Mouse (Mus musculus) liver, adult 2 months (tissue): ENCODE measurements around the gene Muc13. TPM values are rescaled to one million over a fixed set of nuclear protein-coding genes. Genes with fewer than 3 reads are reported as not detected.

Experiments used
- DNase-seq: peaks from one replicate; pipeline ENCODE4 v3.0.0-alpha.2; 2011; ENCODE audit warnings: low read depth, low spot score; ENCODE audit errors: extremely low read depth
- H3K27ac ChIP-seq: fragments of 200-500 bp; replicated peaks from 2 replicates; pipeline ENCODE4 v1.5.1; 2012; ENCODE audit warnings: low read depth, mild to moderate bottlenecking, control low read depth, inconsistent platforms, low read length; ENCODE audit not compliant: insufficient read depth
- H3K27me3 ChIP-seq: fragments of 200-500 bp; 2 replicates; pipeline ENCODE4 v1.6.1; 2012; ENCODE audit warnings: mild to moderate bottlenecking, moderate library complexity, low read length, inconsistent platforms; ENCODE audit not compliant: control insufficient read depth, insufficient read depth
- H3K36me3 ChIP-seq: fragments of 200-500 bp; 2 replicates; pipeline ENCODE4 v1.6.1; 2012; ENCODE audit warnings: low read length, inconsistent platforms; ENCODE audit not compliant: control insufficient read depth, insufficient read depth
- H3K4me1 ChIP-seq: fragments of 200-500 bp; 2 replicates; pipeline ENCODE4 v1.6.1; 2011; ENCODE audit warnings: low read length; ENCODE audit not compliant: control insufficient read depth, insufficient read depth
- H3K4me3 ChIP-seq: fragments of 200-500 bp; 2 replicates; pipeline ENCODE4 v1.5.1; 2011; ENCODE audit warnings: low read depth, mild to moderate bottlenecking, control low read depth, low read length, moderate library complexity; ENCODE audit not compliant: insufficient read depth
- H3K79me2 ChIP-seq: fragments of 200-500 bp; 2 replicates; pipeline ENCODE4 v1.6.1; 2012; ENCODE audit warnings: inconsistent platforms, mild to moderate bottlenecking, low read length, moderate library complexity; ENCODE audit not compliant: control insufficient read depth, insufficient read depth
- H3K9ac ChIP-seq: fragments of 200-500 bp; 2 replicates; pipeline ENCODE4 v1.6.1; 2012; ENCODE audit warnings: low read depth, mild to moderate bottlenecking, control low read depth, inconsistent platforms, low read length
- CTCF ChIP-seq: fragments of 200-500 bp; IDR thresholded peaks from 2 replicates; pipeline ENCODE4 v1.5.1; 2011; ENCODE audit warnings: low read depth, low read length, control low read depth
- POLR2A ChIP-seq: fragments of 200-500 bp; IDR thresholded peaks from 2 replicates; pipeline ENCODE4 v1.6.1; 2011; ENCODE audit warnings: low read length, control low read depth; ENCODE audit not compliant: insufficient read depth; ENCODE audit errors: extremely low read depth
- WGBS: fragments of 180-500 bp; shearing (Covaris S2); methylation state at CpG from one replicate; pipeline ENCODE4 v1.1.7; 2018; 5-methylcytosine and 5-hydroxymethylcytosine counted together
- polyA plus RNA-seq: library from polyadenylated mRNA; depleted of rRNA; stranded (reverse); fragments of >200 nt; gene quantifications from 2 replicates; pipeline ENCODE4 v1.2.3, GENCODE M21; 2012
- total RNA-seq: library from RNA; depleted of rRNA; stranded (reverse); fragments of >200 nt; gene quantifications from 2 replicates; pipeline ENCODE4 v1.2.3, GENCODE M21; 2014

Muc13 gene
- total and polyA plus RNA-seq, 2 experiments, result 0.65 TPM; not detected in 1

DNA sequence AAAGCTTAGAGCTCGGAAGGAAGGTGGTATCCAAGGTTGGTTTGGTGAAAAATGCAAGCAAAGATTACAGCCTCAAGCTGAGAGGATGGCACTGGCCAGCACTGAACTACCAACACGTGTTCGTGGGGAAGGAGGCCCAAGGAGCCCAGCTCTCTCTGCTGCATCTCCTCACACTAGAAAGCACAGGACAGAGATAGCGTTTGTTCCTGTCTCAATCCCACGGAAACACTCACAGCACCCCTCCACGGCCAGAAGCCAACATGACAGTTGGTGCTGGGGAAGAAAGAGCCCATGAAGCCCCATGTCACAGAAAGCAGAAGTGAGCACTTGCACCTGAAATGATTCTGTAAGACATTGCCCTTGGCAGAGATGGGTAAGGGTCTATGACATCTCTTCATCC is 37.4 kb upstream of the Muc13 start:
- no peak for DNase-seq
- TF ChIP-seq CTCF (no peak), POLR2A (no peak)
- Histone ChIP-seq H3K79me2 (no peaks in the 10 kb centered on the region), H3K4me1 (no peaks in the 10 kb centered on the region), H3K9ac (no peak overlapping the region), H3K27ac (no peak overlapping the region), H3K27me3 (no peaks in the 10 kb centered on the region), H3K36me3 (peaks cover 2% of the 10 kb centered on the region; the same call in 1 of the 2 replicates), H3K4me3 (no peak overlapping the region)
- 73% methylated on average over 6 of the region's 6 CpGs for WGBS

DNA sequence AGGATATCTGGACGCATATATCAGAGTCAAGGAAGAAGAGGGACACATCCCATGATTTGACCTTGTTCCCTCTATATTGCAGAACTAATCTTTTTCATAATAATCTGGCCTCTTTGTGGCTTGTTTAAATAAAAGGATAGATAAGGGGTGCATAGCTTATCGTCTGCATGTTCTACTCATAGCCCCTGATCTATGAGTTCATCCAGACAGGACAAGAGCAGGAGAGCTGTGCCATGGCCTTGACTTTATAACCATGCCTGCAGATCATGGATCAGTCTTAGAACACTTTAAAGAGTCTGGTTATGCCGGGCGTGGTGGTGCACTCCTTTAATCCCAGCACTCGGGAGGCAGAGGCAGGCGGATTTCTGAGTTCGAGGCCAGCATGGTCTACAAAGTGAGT is 34.6 kb upstream of the Muc13 start:
- 90% methylated on average over 7 of the region's 7 CpGs for WGBS
- Histone ChIP-seq H3K36me3 (peaks cover 3% of the 10 kb centered on the region; the same call in 1 of the 2 replicates), H3K27ac (no peak overlapping the region), H3K4me3 (no peak overlapping the region), H3K27me3 (no peaks in the 10 kb centered on the region), H3K9ac (no peak overlapping the region), H3K4me1 (no peaks in the 10 kb centered on the region; the same call in 1 of the 2 replicates), H3K79me2 (no peaks in the 10 kb centered on the region)
- no peak for DNase-seq
- TF ChIP-seq POLR2A, result no peak
- TF ChIP-seq CTCF, result no peak

DNA sequence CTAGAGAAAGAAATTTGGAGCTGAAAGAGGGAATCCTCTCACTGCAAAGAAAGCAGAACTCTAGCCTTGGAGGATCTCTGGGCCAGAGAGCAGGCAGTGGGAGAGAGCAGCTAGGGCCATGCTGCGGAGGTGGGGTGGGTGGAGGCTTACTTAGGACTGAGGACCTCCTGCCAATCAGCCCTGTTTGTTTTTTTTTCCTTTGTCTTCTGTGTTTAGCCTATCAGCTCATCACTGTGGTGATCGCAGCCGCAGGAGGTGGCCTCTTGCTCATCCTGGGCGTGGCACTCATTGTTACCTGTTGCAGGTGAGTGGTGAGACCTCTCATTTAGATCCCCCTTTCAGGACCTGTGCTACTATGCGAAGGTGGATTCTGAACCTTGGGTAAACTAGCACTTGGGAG is 33.3 kb upstream of the Muc13 start:
- WGBS, result 92% methylated on average over 5 of the region's 5 CpGs
- TF ChIP-seq POLR2A, result no peak
- no peak for TF ChIP-seq CTCF
- no peak overlapping the region for H3K27ac ChIP-seq

DNA sequence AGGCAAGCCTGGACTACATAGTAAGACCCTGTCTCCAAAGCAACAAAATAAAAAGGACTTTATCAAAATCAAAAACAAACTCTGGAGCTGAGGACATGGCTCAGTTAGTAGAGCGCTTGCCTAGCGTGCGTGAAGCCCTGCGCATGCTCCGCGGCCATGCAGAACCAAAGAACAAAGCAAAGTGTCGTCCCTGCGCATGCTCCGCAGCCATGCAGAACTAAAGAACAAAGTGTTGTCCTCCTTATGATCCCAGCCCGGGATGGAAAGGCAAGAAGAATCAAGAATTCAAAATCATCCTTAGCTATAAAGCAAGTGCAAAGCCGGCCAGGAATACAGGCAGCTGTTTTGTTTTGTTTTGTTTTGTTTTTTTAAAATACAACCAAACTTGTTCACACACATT is 32.8 kb upstream of the Muc13 start:
- Histone ChIP-seq H3K79me2 (no peaks in the 10 kb centered on the region), H3K36me3 (peaks cover 3% of the 10 kb centered on the region; the same call in 1 of the 2 replicates), H3K4me1 (no peaks in the 10 kb centered on the region; the same call in 1 of the 2 replicates), H3K27me3 (no peaks in the 10 kb centered on the region), H3K27ac (no peak overlapping the region), H3K9ac (no peak overlapping the region), H3K4me3 (no peak overlapping the region)
- TF ChIP-seq POLR2A, result no peak
- TF ChIP-seq CTCF, result no peak
- no peak for DNase-seq
- 93% methylated on average over 11 of the region's 11 CpGs for WGBS

More for the DNA sequence above, 33.3 kb upstream of the Muc13 start:
- Histone ChIP-seq H3K27me3 (no peaks in the 10 kb centered on the region), H3K4me3 (no peak overlapping the region), H3K36me3 (peaks cover 3% of the 10 kb centered on the region; the same call in 1 of the 2 replicates), H3K9ac (no peak overlapping the region), H3K4me1 (no peaks in the 10 kb centered on the region; the same call in 1 of the 2 replicates), H3K79me2 (no peaks in the 10 kb centered on the region)
- DNase-seq, result no peak

DNA sequence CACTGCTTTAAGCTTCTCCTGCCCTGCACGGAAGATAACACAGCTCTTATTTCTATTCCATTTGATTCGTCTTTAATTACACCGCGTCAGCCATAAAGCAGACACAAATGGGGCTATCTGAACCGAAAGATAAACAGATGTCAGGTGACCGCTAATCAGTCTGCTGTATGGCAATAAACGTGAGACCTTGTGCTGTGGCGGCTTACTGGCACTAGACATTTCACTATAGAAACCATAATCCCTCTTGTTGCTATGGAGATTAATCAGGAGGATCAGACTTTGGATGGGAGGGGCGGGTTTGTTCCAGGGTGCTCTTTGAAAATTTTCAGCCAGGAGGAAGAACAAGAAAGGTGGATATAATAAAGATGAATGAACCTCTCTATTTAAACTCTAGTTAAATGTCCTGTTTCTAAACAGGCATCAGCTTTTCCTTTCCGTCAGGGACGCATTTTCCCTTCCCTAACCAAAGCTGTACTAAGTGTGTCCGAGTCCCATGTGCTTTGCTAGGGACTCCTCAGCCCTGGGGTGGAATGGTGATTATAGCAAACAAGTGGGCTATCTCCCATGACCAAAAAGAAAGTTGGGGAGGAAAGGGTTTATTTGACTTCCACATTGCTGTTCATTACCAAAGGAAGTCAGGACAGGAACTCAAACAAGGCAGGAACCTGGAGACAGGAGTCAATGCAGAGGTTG is 29.2 kb upstream of the Muc13 start:
- TF ChIP-seq CTCF, result no peak
- TF ChIP-seq POLR2A, result no peak
- no peak overlapping the region for H3K27ac ChIP-seq
- WGBS, result 90% methylated on average over 12 of the region's 12 CpGs
- DNase-seq, result no peak
- no peak overlapping the region for H3K9ac ChIP-seq
- H3K4me1 ChIP-seq, result no peaks in the 10 kb centered on the region; the same call in 1 of the 2 replicates
- H3K36me3 ChIP-seq, result peaks cover 3% of the 10 kb centered on the region; the same call in 1 of the 2 replicates
- no peak overlapping the region for H3K4me3 ChIP-seq
- no peaks in the 10 kb centered on the region for H3K27me3 ChIP-seq
- no peaks in the 10 kb centered on the region for H3K79me2 ChIP-seq

DNA sequence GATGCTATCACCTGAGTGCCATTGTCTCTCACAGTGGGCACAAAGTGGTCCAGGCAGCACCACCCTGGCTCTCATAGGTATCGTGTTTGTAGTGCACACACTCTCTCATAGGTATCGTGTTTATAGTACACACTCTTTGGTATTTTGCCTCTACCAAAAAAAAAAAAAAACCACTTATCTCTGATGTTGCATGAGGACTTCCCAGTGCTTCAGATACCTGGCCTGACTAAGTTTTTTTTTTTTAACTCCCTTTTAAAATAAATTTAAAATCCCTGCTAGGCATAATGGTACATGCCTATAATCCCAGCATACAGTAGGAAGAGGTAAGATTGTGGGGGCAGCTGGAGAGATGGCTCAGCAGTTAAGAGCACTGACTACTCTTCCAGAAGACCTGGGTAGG is 28.4 kb upstream of the Muc13 start:
- peaks cover 3% of the 10 kb centered on the region; the same call in 1 of the 2 replicates for H3K36me3 ChIP-seq
- H3K4me3 ChIP-seq, result no peak overlapping the region
- no peak overlapping the region for H3K27ac ChIP-seq
- no peaks in the 10 kb centered on the region for H3K27me3 ChIP-seq
- H3K9ac ChIP-seq, result no peak overlapping the region
- no peaks in the 10 kb centered on the region; the same call in 1 of the 2 replicates for H3K4me1 ChIP-seq
- 99% methylated on average over 2 of the region's 2 CpGs for WGBS
- no peak for DNase-seq
- TF ChIP-seq POLR2A, result no peak
- TF ChIP-seq CTCF, result no peak
- no peaks in the 10 kb centered on the region for H3K79me2 ChIP-seq
